8 mouse cellular contexts compared by ENCODE assay signal in genomic region chr9:44652027-44652426, GRCm38 (mm10). TPM values are rescaled to one million over a fixed set of nuclear protein-coding genes. Genes with fewer than 3 reads are reported as not detected.
DNase-seq lines count a peak whose midpoint lies in the region; ATAC-seq and TF ChIP-seq lines count a peak whose summit lies in the region.

No protein-coding gene starts in this region.

- H3K4me1 ChIP-seq in bone marrow, adult 2 months (ENCODE audit: control insufficient read depth, insufficient read depth, low read length), result no peaks in the 10 kb centered on the region; the same call in 1 of the 2 replicates
- peaks cover 5% of the 10 kb centered on the region for H3K4me1 ChIP-seq in heart, embryonic 16.5 days (ENCODE audit: control insufficient read depth, insufficient read depth, low read length)
- H3K4me1 ChIP-seq in liver, embryonic 15.5 days (replicated peaks), result peaks cover 3% of the 10 kb centered on the region; the same call in 1 of the 2 replicates
- peaks cover 6% of the 10 kb centered on the region; the same call in 1 of the 2 replicates for H3K4me1 ChIP-seq in neural tube, embryonic 12.5 days
- peaks cover 30% of the 10 kb centered on the region for H3K4me1 ChIP-seq in thymus, adult 2 months (replicated peaks; ENCODE audit: control insufficient read depth, insufficient read depth, low read length)

- H3K27ac ChIP-seq in bone marrow, adult 2 months (ENCODE audit: control insufficient read depth, insufficient read depth, low read depth, low read length, poor library complexity), result no peak overlapping the region
- no peak overlapping the region for H3K27ac ChIP-seq in heart, embryonic 16.5 days (ENCODE audit: low read length)
- H3K27ac ChIP-seq in liver, embryonic 15.5 days (replicated peaks), result no peak overlapping the region
- no peak overlapping the region for H3K27ac ChIP-seq in neural tube, embryonic 12.5 days
- no peak overlapping the region for H3K27ac ChIP-seq in thymus, adult 2 months (ENCODE audit: control insufficient read depth, insufficient read depth, low read length)

- no peaks in the 10 kb centered on the region for H3K9me3 ChIP-seq in heart, embryonic 16.5 days (replicated peaks; ENCODE audit: control insufficient read depth, low read length)
- no peaks in the 10 kb centered on the region for H3K9me3 ChIP-seq in liver, embryonic 15.5 days (replicated peaks)
- H3K9me3 ChIP-seq in neural tube, embryonic 12.5 days, result no peaks in the 10 kb centered on the region

- 12% methylated on average over 8 of the region's 8 CpGs for WGBS in bone marrow, adult 2 months
- WGBS in heart, embryonic 16.5 days, result 6% methylated on average over 8 of the region's 8 CpGs
- 10% methylated on average over 8 of the region's 8 CpGs for WGBS in liver, embryonic 15.5 days (ENCODE audit: insufficient replicate concordance)
- 7% methylated on average over 8 of the region's 8 CpGs for WGBS in neural tube, embryonic 12.5 days
- WGBS in thymus, adult 2 months, result 25% methylated on average over 8 of the region's 8 CpGs

- no peaks in the 10 kb centered on the region for H3K27me3 ChIP-seq in heart, embryonic 16.5 days (ENCODE audit: control insufficient read depth, insufficient read depth, low read length)
- H3K27me3 ChIP-seq in liver, embryonic 15.5 days, result peaks cover 7% of the 10 kb centered on the region; the same call in 1 of the 2 replicates
- H3K27me3 ChIP-seq in neural tube, embryonic 12.5 days (replicated peaks), result no peaks in the 10 kb centered on the region
- H3K27me3 ChIP-seq in thymus, adult 2 months (ENCODE audit: control insufficient read depth, insufficient read depth, low read length), result no peaks in the 10 kb centered on the region

- H3K4me2 ChIP-seq in heart, embryonic 16.5 days (ENCODE audit: low read depth, low read length), result no peak overlapping the region
- H3K4me2 ChIP-seq in liver, embryonic 15.5 days, result no peak overlapping the region
- H3K4me2 ChIP-seq in neural tube, embryonic 12.5 days (replicated peaks), result no peak overlapping the region

- peak; percentile 81 for ATAC-seq in erythroblast, adult 5-6 weeks (replicated peaks; ENCODE audit: low FRiP score, poor library complexity, severe bottlenecking)
- peak; percentile 49 for ATAC-seq in heart, embryonic 16.5 days (replicated peaks; ENCODE audit: extremely low read depth, insufficient read depth, low FRiP score)
- peak; percentile 52; the same call in 1 of the 2 replicates for ATAC-seq in liver, embryonic 15.5 days (ENCODE audit: insufficient read depth)
- peak; percentile 68; the same call in 1 of the 2 replicates for ATAC-seq in neural tube, embryonic 12.5 days (ENCODE audit: low FRiP score, low read depth)

- no peak overlapping the region for H3K9ac ChIP-seq in heart, embryonic 16.5 days (ENCODE audit: low read length)
- H3K9ac ChIP-seq in liver, embryonic 15.5 days, result no peak overlapping the region
- no peak overlapping the region for H3K9ac ChIP-seq in neural tube, embryonic 12.5 days

- H3K36me3 ChIP-seq in heart, embryonic 16.5 days (ENCODE audit: control insufficient read depth, insufficient read depth), result no peaks in the 10 kb centered on the region
- H3K36me3 ChIP-seq in liver, embryonic 15.5 days (replicated peaks), result no peaks in the 10 kb centered on the region
- H3K36me3 ChIP-seq in neural tube, embryonic 12.5 days, result no peaks in the 10 kb centered on the region
- H3K36me3 ChIP-seq in thymus, adult 2 months (ENCODE audit: control insufficient read depth, insufficient read depth, low read length), result no peaks in the 10 kb centered on the region

- DNase-seq in CD4-positive, CD25-positive, alpha-beta regulatory T cell, adult 2 months (ENCODE audit: low read depth, low spot score), result peak; percentile 85
- peak; percentile 81 for DNase-seq in kidney, postnatal 14 days
- DNase-seq in thymus, adult 2 months, result peak; percentile 79

- peak; percentile 80 for TF ChIP-seq CTCF in bone marrow, adult 2 months (IDR thresholded peaks at IDR 0.05; ENCODE audit: control insufficient read depth, insufficient read depth, low read length)
- peak; percentile 90 for TF ChIP-seq CTCF in thymus, adult 2 months (IDR thresholded peaks at IDR 0.05; ENCODE audit: borderline replicate concordance, control insufficient read depth, extremely low read depth, insufficient read depth, low read length, poor library complexity)

- no peak overlapping the region for H3K4me3 ChIP-seq in bone marrow, adult 2 months (replicated peaks; ENCODE audit: control insufficient read depth, low read depth, low read length)
- no peak overlapping the region for H3K4me3 ChIP-seq in heart, embryonic 16.5 days (ENCODE audit: low read length)
- H3K4me3 ChIP-seq in liver, embryonic 15.5 days (replicated peaks), result no peak overlapping the region
- H3K4me3 ChIP-seq in neural tube, embryonic 12.5 days, result no peak overlapping the region
- no peak overlapping the region for H3K4me3 ChIP-seq in thymus, adult 2 months (ENCODE audit: control insufficient read depth, insufficient read depth, low read length)

- TF ChIP-seq POLR2A in bone marrow, adult 2 months (IDR thresholded peaks at IDR 0.05; ENCODE audit: borderline replicate concordance, control insufficient read depth, low read depth, low read length), result no peak
- no peak for TF ChIP-seq POLR2A in thymus, adult 2 months (IDR thresholded peaks at IDR 0.05; ENCODE audit: control insufficient read depth, extremely low read depth, insufficient read depth, low read length, poor library complexity)

RNA-seq across cellular contexts. Expression of gene Treh, which starts 21.0 kb away (rescaled TPM):
- polyA plus RNA-seq in bone marrow, adult 2 months (2011; ENCODE audit: insufficient read depth, insufficient read length, low replicate concordance, missing spikeins), result not detected in 2 replicates
- total RNA-seq in erythroblast, adult 5-6 weeks (2015; ENCODE audit: low replicate concordance), result not detected in 2 replicates
- total RNA-seq in erythroblast, adult 5-6 weeks (2017; ENCODE audit: low replicate concordance), result not detected in 2 replicates
- polyA plus RNA-seq in heart, embryonic 16.5 days (2015; fragmentation: Nextera tagmentation; extraction: Ambion mirVana), result 0.07 TPM in 1 of 2 replicates, not detected in the other
- not detected in 2 replicates for polyA plus RNA-seq in liver, embryonic 15.5 days (2015; fragmentation: Nextera tagmentation; extraction: Ambion mirVana)
- not detected in 2 replicates for polyA plus RNA-seq in neural tube, embryonic 12.5 days (2016; fragmentation: Nextera tagmentation; extraction: Ambion mirVana)
- polyA plus RNA-seq in thymus, adult 2 months (2012; rRNA removed), result 0.15 and 0.29 TPM in 2 replicates

RNA-seq across cellular contexts. Expression of gene Ddx6, which starts 47.3 kb away (rescaled TPM):
- 38.4 and 48.4 TPM in 2 replicates for polyA plus RNA-seq in bone marrow, adult 2 months (2011; ENCODE audit: insufficient read depth, insufficient read length, low replicate concordance, missing spikeins)
- 53.1 and 53.8 TPM in 2 replicates for total RNA-seq in erythroblast, adult 5-6 weeks (2015; ENCODE audit: low replicate concordance)
- total RNA-seq in erythroblast, adult 5-6 weeks (2017; ENCODE audit: low replicate concordance), result 109 and 114 TPM in 2 replicates
- 9.2 and 10.5 TPM in 2 replicates for polyA plus RNA-seq in heart, embryonic 16.5 days (2015; fragmentation: Nextera tagmentation; extraction: Ambion mirVana)
- 6.1 and 6.6 TPM in 2 replicates for polyA plus RNA-seq in liver, embryonic 15.5 days (2015; fragmentation: Nextera tagmentation; extraction: Ambion mirVana)
- 17.6 and 26.7 TPM in 2 replicates for polyA plus RNA-seq in neural tube, embryonic 12.5 days (2016; fragmentation: Nextera tagmentation; extraction: Ambion mirVana)
- polyA plus RNA-seq in thymus, adult 2 months (2012; rRNA removed), result 29.2 and 35.6 TPM in 2 replicates
